Mouse (Mus musculus) heart, embryonic 15.5 days (tissue): ENCODE results near the gene Psen2. TPM values are rescaled to one million over a fixed set of nuclear protein-coding genes. Genes with fewer than 3 reads are reported as not detected.

Experiments used
- ATAC-seq: fragments of 200-750 bp; cut with Nextera tagmentation; replicated peaks from 2 replicates; pipeline ENCODE4 v1.8.0; 2017; ENCODE audit warnings: low read depth, moderate TSS enrichment; ENCODE audit not compliant: insufficient number of reproducible peaks, insufficient read depth, low FRiP score
- H3K27ac ChIP-seq: fragments of 300-500 bp; sonication (generic); 2 replicates; pipeline ENCODE4 v1.5.1; 2015; ENCODE audit warnings: mild to moderate bottlenecking, inconsistent platforms
- H3K27me3 ChIP-seq: fragments of 300-500 bp; sonication (generic); 2 replicates; pipeline ENCODE4 v1.6.1; 2015; ENCODE audit warnings: inconsistent platforms
- H3K36me3 ChIP-seq: fragments of 300-500 bp; sonication (generic); 2 replicates; pipeline ENCODE4 v1.6.1; 2015; ENCODE audit warnings: mild to moderate bottlenecking, inconsistent platforms
- H3K4me1 ChIP-seq: fragments of 300-500 bp; sonication (generic); replicated peaks from 2 replicates; pipeline ENCODE4 v1.6.1; 2015; ENCODE audit warnings: inconsistent platforms
- H3K4me2 ChIP-seq: fragments of 300-500 bp; sonication (generic); 2 replicates; pipeline ENCODE4 v1.6.1; 2015; ENCODE audit warnings: inconsistent platforms, mild to moderate bottlenecking, moderate library complexity
- H3K4me3 ChIP-seq: fragments of 300-500 bp; sonication (generic); 2 replicates; pipeline ENCODE4 v1.5.1; 2015; ENCODE audit warnings: mild to moderate bottlenecking, inconsistent platforms
- H3K9ac ChIP-seq: fragments of 300-500 bp; sonication (generic); 2 replicates; pipeline ENCODE4 v1.6.1; 2015; ENCODE audit warnings: mild to moderate bottlenecking, inconsistent platforms
- H3K9me3 ChIP-seq: fragments of 300-500 bp; sonication (generic); replicated peaks from 2 replicates; pipeline ENCODE4 v1.6.1; 2016; ENCODE audit warnings: inconsistent platforms
- WGBS: fragments of 180-500 bp; shearing (Covaris S2); methylation state at CpG from one replicate; pipeline ENCODE4 v1.1.7; 2015; ENCODE audit warnings: mixed read lengths; 5-methylcytosine and 5-hydroxymethylcytosine counted together
- polyA plus RNA-seq: library from polyadenylated mRNA; unstranded; fragments of >200 nt; fragmentation: Nextera tagmentation; extraction: Ambion mirVana; gene quantifications from 2 replicates; pipeline ENCODE4 v1.2.1, GENCODE M21; 2015

Gene Psen2
- polyA plus RNA-seq, result 14.9 and 17.4 TPM in 2 replicates

DNA sequence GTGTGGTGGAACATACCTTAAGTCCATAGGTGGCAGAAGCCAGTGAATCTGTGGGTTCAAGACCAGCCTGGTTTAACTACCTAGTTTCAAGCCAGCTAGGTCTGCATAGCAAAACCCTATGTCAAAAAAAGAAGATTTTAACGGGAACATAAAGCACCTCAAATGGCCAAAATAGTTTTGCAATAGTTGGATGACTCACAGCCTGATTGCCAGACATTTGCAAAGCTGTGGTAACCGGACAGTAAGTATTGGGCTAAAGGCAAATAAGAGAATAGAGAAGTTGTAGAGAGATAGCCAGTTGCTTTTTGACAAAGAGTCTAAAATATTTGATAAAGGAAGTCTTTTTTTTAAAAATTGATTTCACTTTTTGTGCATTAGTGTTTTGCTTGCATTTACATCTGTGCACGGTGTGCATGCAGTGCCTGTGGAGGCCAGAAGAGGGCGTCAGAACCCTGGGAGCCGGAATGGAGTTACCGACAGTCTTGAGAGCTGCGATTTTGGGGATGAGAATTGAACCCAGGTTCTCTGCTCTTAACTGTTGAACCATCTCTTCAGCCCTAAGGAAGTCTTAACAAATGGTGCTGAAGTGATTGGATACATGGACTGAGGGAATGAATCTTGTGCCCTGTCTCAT is at the start of gene Psen2:
Gene Psen2 (minus strand): TSS at position 75 of the 634 bp plus-strand sequence.
- Histone ChIP-seq H3K4me2 (no peak within 1 kb of the TSS), H3K36me3 (no peaks in the 10 kb centered on the region), H3K4me1 (peaks cover 14% of the 10 kb centered on the region; the same call in 1 of the 2 replicates), H3K27me3 (peaks cover 11% of the 10 kb centered on the region), H3K9me3 (no peaks in the 10 kb centered on the region), H3K9ac (no peak within 1 kb of the TSS), H3K27ac (no peak within 1 kb of the TSS), H3K4me3 (no peak within 1 kb of the TSS)
- ATAC-seq, result no peak
- 26% methylated on average over 7 of the region's 7 CpGs for WGBS

- ATAC-seq, result no peak; the same call in 1 of the 2 replicates
- no peak overlapping the region for H3K9ac ChIP-seq
- H3K4me3 ChIP-seq, result no peak overlapping the region
- no peaks in the 10 kb centered on the region for H3K9me3 ChIP-seq
- H3K36me3 ChIP-seq, result no peaks in the 10 kb centered on the region
- peak overlapping the region; percentile 4; the same call in 1 of the 2 replicates for H3K27ac ChIP-seq
- H3K4me2 ChIP-seq, result peak overlapping the region; percentile 58
- 41% methylated on average over 6 of the region's 6 CpGs for WGBS
- H3K27me3 ChIP-seq, result no peaks in the 10 kb centered on the region
- H3K4me1 ChIP-seq, result peaks cover 40% of the 10 kb centered on the region
These were observed 49.6 kb upstream of the Psen2 start for GRCm38 (mm10) chr1:180312792-180313311.

DNA sequence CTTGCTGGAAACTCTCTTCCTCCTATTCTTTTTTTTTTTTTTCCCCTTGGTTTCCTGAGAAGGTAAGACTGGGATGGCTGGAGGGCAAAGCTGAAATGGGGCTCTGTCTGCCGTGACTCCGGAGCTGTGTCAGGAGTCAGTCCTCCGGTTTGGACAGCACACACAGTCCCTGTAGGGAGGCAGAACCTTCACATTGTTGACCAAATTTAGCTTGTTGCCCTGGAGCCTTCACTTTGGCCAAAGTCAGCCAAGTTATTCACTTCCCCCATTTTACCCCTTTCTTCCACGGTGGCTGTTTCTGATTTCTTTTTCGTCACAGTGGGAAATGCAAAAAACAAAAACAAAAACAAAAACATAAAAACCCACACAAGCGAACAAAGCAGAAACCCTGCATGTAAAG is 49.0 kb upstream of the Psen2 start:
- Histone ChIP-seq H3K27ac (peak overlapping the region; percentile 4; the same call in 1 of the 2 replicates), H3K9ac (no peak overlapping the region), H3K27me3 (no peaks in the 10 kb centered on the region), H3K9me3 (no peaks in the 10 kb centered on the region), H3K4me2 (0 out of 2 replicates have a peak overlapping the region, but pooled peaks have one; percentile 5), H3K4me3 (no peak overlapping the region), H3K36me3 (no peaks in the 10 kb centered on the region), H3K4me1 (peaks cover 45% of the 10 kb centered on the region)
- 60% methylated on average over 6 of the region's 6 CpGs for WGBS
- ATAC-seq, result no peak

- ATAC-seq, result no peak
- 66% methylated on average over 4 of the region's 4 CpGs for WGBS
- H3K9ac ChIP-seq, result no peak overlapping the region
- peaks cover 31% of the 10 kb centered on the region for H3K4me1 ChIP-seq
- no peaks in the 10 kb centered on the region for H3K9me3 ChIP-seq
- no peaks in the 10 kb centered on the region for H3K27me3 ChIP-seq
- H3K4me3 ChIP-seq, result no peak overlapping the region
- no peak overlapping the region for H3K27ac ChIP-seq
- no peak overlapping the region for H3K4me2 ChIP-seq
- no peaks in the 10 kb centered on the region for H3K36me3 ChIP-seq
These were observed 45.7 kb upstream of the Psen2 start for GRCm38 (mm10) chr1:180308897-180309296.

- no peaks in the 10 kb centered on the region for H3K27me3 ChIP-seq
- 56% methylated on average over 2 of the region's 2 CpGs for WGBS
- H3K9me3 ChIP-seq, result no peaks in the 10 kb centered on the region
- no peak overlapping the region for H3K9ac ChIP-seq
- no peak overlapping the region for H3K4me3 ChIP-seq
- no peaks in the 10 kb centered on the region for H3K36me3 ChIP-seq
- no peak for ATAC-seq
- H3K4me2 ChIP-seq, result no peak overlapping the region
- no peak overlapping the region for H3K27ac ChIP-seq
- peaks cover 23% of the 10 kb centered on the region for H3K4me1 ChIP-seq
These were observed 44.4 kb upstream of the Psen2 start for GRCm38 (mm10) chr1:180307661-180308060.

DNA sequence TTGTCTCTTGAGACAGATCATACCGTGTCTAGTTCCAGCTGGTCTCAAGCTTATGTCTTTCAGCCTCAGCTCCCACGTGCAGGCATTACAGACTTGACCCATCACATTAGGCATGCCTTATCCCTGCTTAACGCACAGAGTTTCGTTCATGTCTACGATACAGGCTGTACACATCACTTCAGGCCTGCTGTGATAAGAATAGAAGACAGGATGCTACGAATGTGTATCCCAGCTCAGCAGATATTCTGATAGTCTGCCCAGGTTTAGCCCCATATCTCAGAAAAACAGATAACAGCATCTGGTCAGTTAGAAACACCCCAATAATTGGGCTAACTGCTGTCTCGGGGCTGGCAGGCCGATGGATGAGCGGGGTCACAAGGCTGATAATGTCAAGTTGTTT is 43.7 kb upstream of the Psen2 start:
- no peak for ATAC-seq
- H3K27me3 ChIP-seq, result no peaks in the 10 kb centered on the region
- H3K4me1 ChIP-seq, result peaks cover 23% of the 10 kb centered on the region
- WGBS, result 53% methylated on average over 9 of the region's 9 CpGs
- H3K9me3 ChIP-seq, result no peaks in the 10 kb centered on the region
- H3K36me3 ChIP-seq, result no peaks in the 10 kb centered on the region
- no peak overlapping the region for H3K4me2 ChIP-seq
- H3K4me3 ChIP-seq, result no peak overlapping the region
- no peak overlapping the region for H3K27ac ChIP-seq
- no peak overlapping the region for H3K9ac ChIP-seq

DNA sequence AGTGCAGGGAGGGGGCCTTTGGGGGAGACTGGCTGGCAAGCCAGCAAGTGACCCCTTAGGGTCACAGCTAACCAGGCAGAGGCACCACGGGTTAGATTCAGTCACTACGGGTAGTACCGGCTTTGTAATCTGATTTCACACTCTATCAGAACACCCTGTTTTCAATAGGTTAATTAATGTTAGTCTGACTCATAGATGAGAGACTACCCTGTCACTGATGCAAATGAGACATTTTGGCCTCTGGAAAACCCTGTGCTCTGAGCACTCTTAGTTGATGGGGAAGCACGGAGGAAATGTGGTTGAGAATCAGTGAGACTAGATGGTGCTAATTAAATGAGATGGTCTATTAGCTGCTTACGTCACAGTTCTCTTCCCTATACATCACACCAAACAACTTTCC is 40.4 kb upstream of the Psen2 start:
- WGBS, result 79% methylated on average over 5 of the region's 5 CpGs
- H3K27ac ChIP-seq, result peak overlapping the region; percentile 43; the same call in 1 of the 2 replicates
- H3K4me3 ChIP-seq, result no peak overlapping the region
- no peaks in the 10 kb centered on the region for H3K36me3 ChIP-seq
- H3K27me3 ChIP-seq, result no peaks in the 10 kb centered on the region
- peaks cover 23% of the 10 kb centered on the region for H3K4me1 ChIP-seq
- no peak overlapping the region for H3K4me2 ChIP-seq
- H3K9ac ChIP-seq, result no peak overlapping the region
- no peaks in the 10 kb centered on the region for H3K9me3 ChIP-seq
- no peak for ATAC-seq

DNA sequence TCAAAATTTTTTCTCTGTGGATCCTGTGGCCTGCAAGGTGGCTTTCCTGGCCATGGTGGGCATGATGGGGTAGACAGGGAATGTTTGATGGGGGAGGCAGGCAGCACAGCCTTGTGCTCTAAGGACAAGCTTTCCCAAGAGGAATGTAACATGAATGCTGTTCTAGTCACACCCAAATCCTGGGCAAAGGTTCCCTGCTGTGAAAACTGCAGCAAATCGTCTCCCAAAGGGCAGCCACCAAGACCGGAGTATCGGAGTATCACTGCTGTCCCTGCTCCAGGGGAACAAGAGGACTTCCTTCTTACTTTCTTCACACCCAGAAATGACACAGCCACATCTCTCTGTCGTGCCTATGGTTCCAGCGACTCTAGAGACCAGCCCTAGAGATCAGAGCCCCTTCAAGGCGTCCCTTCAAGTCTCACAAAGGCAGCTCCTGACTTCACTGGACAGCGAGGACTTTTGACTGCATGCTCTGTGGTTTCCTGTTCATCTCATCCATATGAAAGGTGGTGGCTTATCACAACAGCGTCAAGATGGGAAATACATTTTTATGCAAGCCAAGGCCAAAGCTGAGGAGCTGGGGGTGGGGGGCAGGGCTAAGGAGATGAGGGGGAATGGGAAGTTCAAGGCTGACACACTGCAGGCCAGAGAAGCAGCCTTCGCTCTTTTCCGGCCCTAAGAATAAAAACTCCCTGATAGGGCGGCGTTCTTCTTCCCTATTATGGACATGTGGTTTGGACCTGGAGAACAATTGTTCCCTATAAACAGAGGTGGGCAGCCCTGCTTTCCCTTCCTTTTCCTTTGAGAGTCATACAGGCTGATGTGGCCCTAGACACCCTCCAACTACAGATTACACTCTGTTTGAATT is 39.2 kb upstream of the Psen2 start:
- Histone ChIP-seq H3K4me2 (no peak overlapping the region), H3K27ac (peak overlapping the region; percentile 43), H3K27me3 (no peaks in the 10 kb centered on the region), H3K36me3 (no peaks in the 10 kb centered on the region), H3K9me3 (no peaks in the 10 kb centered on the region), H3K4me1 (peaks cover 16% of the 10 kb centered on the region), H3K9ac (no peak overlapping the region), H3K4me3 (no peak overlapping the region)
- ATAC-seq, result 0 out of 2 replicates have a peak, but pooled peaks have one; percentile 22
- 43% methylated on average over 12 of the region's 12 CpGs for WGBS

GRCm38 (mm10) chr1:180300997-180301396 is 37.8 kb upstream of the Psen2 start:
- Histone ChIP-seq H3K4me1 (peaks cover 11% of the 10 kb centered on the region), H3K27me3 (no peaks in the 10 kb centered on the region), H3K36me3 (no peaks in the 10 kb centered on the region), H3K9me3 (no peaks in the 10 kb centered on the region), H3K4me2 (no peak overlapping the region), H3K9ac (no peak overlapping the region), H3K4me3 (no peak overlapping the region), H3K27ac (no peak overlapping the region)
- 57% methylated on average over 4 of the region's 4 CpGs for WGBS
- no peak for ATAC-seq

GRCm38 (mm10) chr1:180300292-180300691 is 37.1 kb upstream of the Psen2 start:
- no peak for ATAC-seq
- Histone ChIP-seq H3K4me1 (peaks cover 11% of the 10 kb centered on the region), H3K27ac (no peak overlapping the region), H3K4me2 (no peak overlapping the region), H3K9me3 (no peaks in the 10 kb centered on the region), H3K27me3 (no peaks in the 10 kb centered on the region), H3K4me3 (no peak overlapping the region), H3K36me3 (no peaks in the 10 kb centered on the region), H3K9ac (no peak overlapping the region)
- WGBS, result 88% methylated on average over 4 of the region's 4 CpGs

DNA sequence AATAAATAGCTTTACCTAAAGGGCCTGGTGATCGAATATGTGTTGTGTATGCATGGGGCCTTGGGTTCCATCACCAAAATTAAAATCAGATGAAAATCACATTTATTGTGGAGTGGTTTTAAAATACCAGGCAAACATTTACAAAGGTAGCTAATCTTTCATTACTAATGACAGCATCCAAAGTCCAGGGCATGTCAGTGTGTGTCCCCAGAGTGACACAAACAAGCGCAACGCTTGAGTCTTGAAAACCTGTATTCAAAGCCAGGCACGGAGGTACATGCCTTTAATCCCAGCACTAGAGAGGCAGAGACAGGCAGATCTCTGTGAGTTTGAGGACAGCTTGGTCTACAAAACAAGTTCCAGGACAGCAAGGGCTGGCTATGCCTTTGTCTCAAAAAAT is 36.5 kb upstream of the Psen2 start:
- WGBS, result 91% methylated on average over 4 of the region's 4 CpGs
- H3K4me1 ChIP-seq, result peaks cover 11% of the 10 kb centered on the region
- no peaks in the 10 kb centered on the region for H3K36me3 ChIP-seq
- no peak overlapping the region for H3K9ac ChIP-seq
- no peak for ATAC-seq
- H3K27ac ChIP-seq, result no peak overlapping the region
- no peak overlapping the region for H3K4me2 ChIP-seq
- no peak overlapping the region for H3K4me3 ChIP-seq
- H3K27me3 ChIP-seq, result no peaks in the 10 kb centered on the region
- no peaks in the 10 kb centered on the region for H3K9me3 ChIP-seq
